Mouse (Mus musculus) liver, embryonic 12.5 days (tissue): Measurements from ENCODE around the gene Mrps12. TPM values are rescaled to one million over a fixed set of nuclear protein-coding genes. Genes with fewer than 3 reads are reported as not detected.

Experiments used
- ATAC-seq: fragments of 200-750 bp; cut with Nextera tagmentation; 2 replicates; pipeline ENCODE4 v1.8.0; 2017; ENCODE audit warnings: moderate number of reproducible peaks, mild to moderate bottlenecking, moderate library complexity
- H3K27ac ChIP-seq: fragments of 300-500 bp; sonication (generic); 2 replicates; pipeline ENCODE4 v1.5.1; 2016; ENCODE audit warnings: mild to moderate bottlenecking
- H3K27me3 ChIP-seq: fragments of 300-500 bp; sonication (generic); replicated peaks from 2 replicates; pipeline ENCODE4 v1.6.1; 2016; ENCODE audit warnings: mild to moderate bottlenecking, moderate library complexity
- H3K36me3 ChIP-seq: fragments of 300-500 bp; sonication (generic); 2 replicates; pipeline ENCODE4 v1.6.1; 2016; ENCODE audit warnings: mild to moderate bottlenecking, moderate library complexity
- H3K4me1 ChIP-seq: fragments of 300-500 bp; sonication (generic); 2 replicates; pipeline ENCODE4 v1.6.1; 2016
- H3K4me2 ChIP-seq: fragments of 300-500 bp; sonication (generic); 2 replicates; pipeline ENCODE4 v1.6.1; 2016; ENCODE audit warnings: mild to moderate bottlenecking, moderate library complexity
- H3K4me3 ChIP-seq: fragments of 300-500 bp; sonication (generic); 2 replicates; pipeline ENCODE4 v1.5.1; 2016; ENCODE audit warnings: mild to moderate bottlenecking, moderate library complexity
- H3K9ac ChIP-seq: fragments of 300-500 bp; sonication (generic); 2 replicates; pipeline ENCODE4 v1.6.1; 2016; ENCODE audit warnings: mild to moderate bottlenecking, moderate library complexity
- H3K9me3 ChIP-seq: fragments of 300-500 bp; sonication (generic); replicated peaks from 2 replicates; pipeline ENCODE4 v1.6.1; 2016; ENCODE audit warnings: mild to moderate bottlenecking, moderate library complexity
- WGBS: fragments of 180-500 bp; shearing (Covaris S2); methylation state at CpG from one replicate; pipeline ENCODE4 v1.1.7; 2016; ENCODE audit not compliant: insufficient replicate concordance; 5-methylcytosine and 5-hydroxymethylcytosine counted together
- polyA plus RNA-seq: library from polyadenylated mRNA; unstranded; fragments of >200 nt; fragmentation: Nextera tagmentation; extraction: Ambion mirVana; gene quantifications from 2 replicates; pipeline ENCODE4 v1.2.1, GENCODE M21; 2016

Mrps12 gene
- polyA plus RNA-seq: 122 and 123 TPM in 2 replicates

DNA sequence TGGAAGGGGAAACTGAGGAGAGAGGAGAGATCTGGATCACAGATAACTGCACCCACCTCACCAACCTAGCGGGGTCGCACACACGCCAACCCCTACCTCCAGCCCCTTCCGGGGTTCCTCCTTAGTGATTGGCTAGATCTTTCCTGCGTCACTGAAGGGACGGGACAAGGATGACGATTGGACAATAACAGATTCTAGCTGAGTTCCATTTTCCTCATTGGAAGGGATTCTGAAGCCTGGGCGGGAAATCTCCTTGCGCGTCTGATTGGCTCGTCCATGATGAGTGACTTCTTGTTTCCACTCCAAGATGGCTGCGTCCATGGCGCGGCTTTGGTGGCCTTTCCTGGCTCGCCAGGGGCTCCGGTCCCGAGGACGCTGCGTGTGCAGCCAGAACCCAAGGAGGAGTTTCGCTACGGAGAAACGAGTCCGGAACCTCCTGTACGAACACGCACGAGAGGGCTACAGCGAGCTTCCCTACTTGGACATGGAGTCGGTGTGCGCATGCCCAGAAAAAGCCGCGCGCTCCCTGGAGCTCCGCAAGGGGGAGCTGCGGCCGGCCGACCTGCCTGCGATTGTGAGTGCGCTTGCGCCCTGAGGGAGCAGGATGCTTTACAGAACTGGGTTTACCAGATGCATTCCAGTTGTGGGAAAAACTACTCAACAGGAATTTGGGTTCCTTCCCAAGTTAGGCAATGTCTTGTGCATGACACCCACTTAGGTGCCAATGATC, at the start of gene Mrps12, which contains the start of gene Sars2:
Mrps12 (minus strand) TSS at position 112 of the 730 bp plus-strand sequence.
Sars2 (plus strand) TSS at position 284 of the 730 bp plus-strand sequence.
- H3K9ac ChIP-seq: peak within 1 kb of the TSS; percentile 87
- H3K27ac ChIP-seq: peak within 1 kb of the TSS; percentile 83
- 0% methylated on average over 39 of the region's 39 CpGs for WGBS

DNA sequence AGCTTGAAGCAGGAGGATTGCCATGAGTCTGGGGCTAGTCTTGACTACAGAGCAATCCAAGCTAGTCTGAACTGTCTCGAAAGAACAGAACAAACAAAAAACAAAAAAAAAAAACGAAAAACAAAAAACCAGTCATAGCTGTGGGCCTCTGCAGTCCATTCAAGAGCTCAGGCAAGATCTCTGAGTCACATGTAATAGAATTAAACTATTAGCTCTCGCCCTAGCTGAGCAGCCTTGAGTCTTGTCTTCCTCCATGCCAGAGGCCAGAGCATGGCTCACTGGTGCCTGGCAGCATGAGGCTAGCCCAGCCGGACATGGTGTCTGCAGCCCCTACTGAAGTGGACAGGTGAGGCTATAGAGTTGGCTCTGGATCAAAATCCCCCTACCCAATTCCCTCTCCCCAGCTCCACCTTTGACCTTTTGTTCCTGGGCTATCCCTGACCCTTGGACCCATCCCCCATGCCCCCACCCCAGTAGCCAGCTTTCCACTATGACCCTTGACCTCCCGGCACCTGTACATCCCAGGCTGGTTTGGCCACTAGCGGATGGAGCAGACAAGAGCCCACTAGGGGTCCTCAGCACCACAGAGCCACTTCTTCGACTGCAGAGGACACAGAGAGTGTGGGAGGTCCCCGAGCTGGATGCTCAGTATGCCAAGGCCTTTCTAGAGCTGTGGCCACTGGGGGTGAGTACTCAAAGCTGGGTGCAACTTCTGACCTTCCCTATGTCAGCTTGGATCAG, 48.6 kb upstream of the Mrps12 start:
- Histone ChIP-seq H3K27ac (no peak overlapping the region), H3K36me3 (peaks cover 18% of the 10 kb centered on the region; the same call in 1 of the 2 replicates), H3K27me3 (no peaks in the 10 kb centered on the region; the same call in 1 of the 2 replicates), H3K9me3 (no peaks in the 10 kb centered on the region), H3K4me2 (no peak overlapping the region), H3K4me1 (peaks cover 28% of the 10 kb centered on the region), H3K9ac (no peak overlapping the region), H3K4me3 (no peak overlapping the region)
- WGBS: 56% methylated on average over 8 of the region's 8 CpGs
- 0 out of 2 replicates have a peak, but pooled peaks have one; percentile 27 for ATAC-seq

More for the DNA sequence above, at the start of gene Mrps12, which contains the start of gene Sars2:
- peaks cover 62% of the 10 kb centered on the region for H3K36me3 ChIP-seq
- no peaks in the 10 kb centered on the region for H3K9me3 ChIP-seq
- peak within 1 kb of the TSS; percentile 68 for H3K4me3 ChIP-seq
- ATAC-seq: peak; percentile 95
- peak within 1 kb of the TSS; percentile 92 for H3K4me2 ChIP-seq
- peaks cover 31% of the 10 kb centered on the region for H3K4me1 ChIP-seq
- H3K27me3 ChIP-seq: no peaks in the 10 kb centered on the region

DNA sequence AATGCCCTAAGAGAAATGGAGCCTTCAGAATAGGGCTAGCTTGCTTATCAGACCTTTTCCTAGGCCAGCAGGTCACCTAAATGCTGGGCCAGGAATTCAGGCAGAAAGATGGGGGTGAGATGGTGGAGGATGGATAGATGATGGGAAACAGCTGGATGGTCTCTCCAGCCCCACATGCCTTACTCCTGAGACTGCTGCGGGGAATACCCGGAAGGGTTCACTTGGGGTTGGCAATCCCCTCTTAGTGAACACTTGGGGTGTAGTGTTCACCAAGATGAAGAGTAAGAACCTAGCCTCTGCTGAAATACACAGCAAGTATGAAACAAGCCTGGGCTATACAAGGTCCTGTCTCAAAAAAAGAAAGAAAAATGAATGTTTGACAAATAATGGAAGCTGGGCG, 47.6 kb upstream of the Mrps12 start:
- H3K9ac ChIP-seq: 0 out of 2 replicates have a peak overlapping the region, but pooled peaks have one; percentile 1
- no peaks in the 10 kb centered on the region for H3K27me3 ChIP-seq
- peaks cover 22% of the 10 kb centered on the region; the same call in 1 of the 2 replicates for H3K36me3 ChIP-seq
- 74% methylated on average over 3 of the region's 3 CpGs for WGBS
- H3K4me1 ChIP-seq: peaks cover 27% of the 10 kb centered on the region
- H3K27ac ChIP-seq: no peak overlapping the region
- no peak overlapping the region for H3K4me3 ChIP-seq
- no peaks in the 10 kb centered on the region for H3K9me3 ChIP-seq
- no peak overlapping the region for H3K4me2 ChIP-seq
- ATAC-seq: no peak

DNA sequence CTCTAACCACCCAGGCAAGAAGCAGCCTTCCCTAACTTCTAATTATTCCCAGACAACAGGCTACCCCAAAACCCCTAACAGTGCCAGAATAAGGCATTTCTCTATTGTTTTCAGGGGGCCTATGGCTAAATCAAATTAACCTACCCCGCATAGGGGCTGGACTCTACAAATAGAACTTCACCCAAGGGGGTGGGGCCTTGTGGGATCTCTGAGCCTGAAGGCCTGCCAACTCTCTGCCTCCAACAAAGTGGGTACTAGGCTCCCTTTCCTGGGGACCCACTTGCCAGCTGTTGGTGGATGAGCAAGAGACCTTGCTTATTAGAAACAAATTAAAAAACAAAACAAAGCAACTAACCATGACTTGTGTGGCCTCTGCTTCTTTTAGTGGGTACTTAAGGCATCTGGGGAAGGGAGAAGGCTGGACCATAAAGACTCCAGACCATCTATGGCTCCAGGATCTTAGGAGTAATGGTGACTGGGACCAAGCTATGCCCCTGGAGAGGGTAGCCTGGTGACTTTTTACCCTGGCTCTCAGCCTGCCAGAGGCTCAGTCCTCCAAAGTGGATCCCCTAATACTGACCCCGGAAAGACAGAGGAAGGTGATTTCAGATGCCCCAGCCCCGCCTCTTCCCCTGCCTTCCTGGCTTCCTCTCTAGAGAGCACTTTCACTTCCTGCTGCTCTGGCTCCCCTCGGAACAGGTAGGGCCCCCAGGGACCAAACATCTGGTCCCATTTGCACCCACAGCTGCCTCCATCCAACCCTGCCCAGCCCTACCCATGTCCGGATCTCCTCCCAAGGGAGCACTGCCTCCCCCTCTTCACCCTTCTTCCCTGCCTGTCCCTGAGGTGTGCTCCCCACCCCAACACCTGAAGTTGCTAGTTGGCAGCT, 46.9 kb upstream of the Mrps12 start, which contains the start of gene Rinl:
Rinl (plus strand) TSS at position 663 of the 889 bp plus-strand sequence.
- H3K9me3 ChIP-seq: no peaks in the 10 kb centered on the region
- no peak for ATAC-seq
- no peak within 1 kb of the TSS for H3K4me2 ChIP-seq
- H3K27me3 ChIP-seq: no peaks in the 10 kb centered on the region
- H3K9ac ChIP-seq: 0 out of 2 replicates have a peak within 1 kb of the TSS, but pooled peaks have one; percentile 1
- no peak within 1 kb of the TSS for H3K4me3 ChIP-seq
- peaks cover 27% of the 10 kb centered on the region for H3K4me1 ChIP-seq
- H3K36me3 ChIP-seq: peaks cover 27% of the 10 kb centered on the region
- 41% methylated on average over 5 of the region's 5 CpGs for WGBS
- no peak within 1 kb of the TSS for H3K27ac ChIP-seq

DNA sequence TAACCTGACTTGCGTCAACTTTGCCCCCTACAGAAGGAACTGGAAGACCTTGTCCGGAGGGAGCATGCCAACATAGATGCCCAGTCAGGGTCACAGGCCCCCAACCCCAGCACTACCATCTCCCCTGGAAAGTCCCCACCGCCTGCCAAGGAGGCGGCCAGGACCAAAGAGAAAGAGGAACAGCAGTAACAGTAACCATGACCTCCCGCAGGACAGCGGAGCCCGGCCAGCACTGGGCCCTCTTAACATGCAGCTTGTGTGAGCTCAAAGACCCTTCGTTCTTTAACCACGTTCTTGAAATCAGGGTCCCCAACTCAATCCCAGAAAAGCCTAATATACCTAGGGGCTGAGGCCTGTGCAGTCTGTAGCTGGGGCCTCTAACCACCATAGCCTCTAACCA, 46.3 kb upstream of the Mrps12 start:
- WGBS: 90% methylated on average over 9 of the region's 9 CpGs
- Histone ChIP-seq H3K4me2 (no peak overlapping the region), H3K4me3 (no peak overlapping the region), H3K36me3 (peaks cover 33% of the 10 kb centered on the region), H3K9me3 (no peaks in the 10 kb centered on the region), H3K27me3 (no peaks in the 10 kb centered on the region), H3K27ac (no peak overlapping the region), H3K4me1 (peaks cover 27% of the 10 kb centered on the region), H3K9ac (no peak overlapping the region)
- no peak for ATAC-seq

DNA sequence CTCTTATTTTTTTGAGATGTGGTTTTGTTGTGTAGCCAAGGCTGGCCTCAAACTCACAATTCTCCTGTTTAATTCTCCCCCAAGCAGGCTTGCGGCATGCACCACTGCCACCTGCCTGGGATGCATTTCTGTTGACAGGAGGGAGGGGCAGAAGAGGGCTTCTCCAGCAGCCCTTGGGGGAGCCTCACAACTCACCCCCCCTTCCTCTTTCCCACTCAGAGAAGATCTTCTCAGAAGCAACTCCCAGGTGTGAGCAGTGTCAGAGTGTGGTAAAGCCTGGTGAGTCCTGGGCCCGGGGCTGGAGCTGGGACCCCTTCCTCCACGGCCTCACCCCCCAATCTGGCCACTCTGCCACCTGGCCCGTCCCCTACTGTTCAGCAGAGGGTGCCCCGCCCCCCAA, 43.5 kb upstream of the Mrps12 start:
- Histone ChIP-seq H3K4me3 (no peak overlapping the region), H3K9ac (no peak overlapping the region), H3K36me3 (peaks cover 36% of the 10 kb centered on the region), H3K9me3 (no peaks in the 10 kb centered on the region), H3K4me2 (no peak overlapping the region), H3K27ac (no peak overlapping the region), H3K27me3 (no peaks in the 10 kb centered on the region), H3K4me1 (peaks cover 27% of the 10 kb centered on the region)
- no peak for ATAC-seq
- WGBS: 74% methylated on average over 5 of the region's 5 CpGs

DNA sequence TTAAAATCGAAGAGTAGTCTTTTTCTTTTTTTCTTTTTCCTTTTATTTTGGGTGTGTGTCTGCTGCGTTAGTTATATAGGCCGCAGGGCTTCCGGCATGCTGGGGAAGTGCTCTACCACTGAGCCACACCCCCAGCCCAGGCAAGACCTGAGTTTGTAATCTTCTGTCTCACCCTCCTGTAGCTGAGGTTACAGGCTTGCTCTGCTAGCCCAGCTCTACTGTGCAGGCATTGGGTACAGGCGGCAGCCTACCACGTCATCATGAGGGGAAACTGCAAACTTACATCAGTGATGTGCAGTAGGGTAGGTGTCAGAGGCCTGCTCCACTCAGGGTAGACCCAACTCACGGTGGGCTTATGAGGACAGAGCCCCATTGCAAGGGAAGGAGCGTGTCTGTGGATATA, 39.6 kb upstream of the Mrps12 start:
- Histone ChIP-seq H3K9me3 (no peaks in the 10 kb centered on the region), H3K4me2 (no peak overlapping the region), H3K4me3 (no peak overlapping the region), H3K9ac (no peak overlapping the region), H3K4me1 (peaks cover 17% of the 10 kb centered on the region), H3K27me3 (no peaks in the 10 kb centered on the region), H3K27ac (no peak overlapping the region), H3K36me3 (peaks cover 35% of the 10 kb centered on the region)
- no peak for ATAC-seq
- 84% methylated on average over 8 of the region's 8 CpGs for WGBS

DNA sequence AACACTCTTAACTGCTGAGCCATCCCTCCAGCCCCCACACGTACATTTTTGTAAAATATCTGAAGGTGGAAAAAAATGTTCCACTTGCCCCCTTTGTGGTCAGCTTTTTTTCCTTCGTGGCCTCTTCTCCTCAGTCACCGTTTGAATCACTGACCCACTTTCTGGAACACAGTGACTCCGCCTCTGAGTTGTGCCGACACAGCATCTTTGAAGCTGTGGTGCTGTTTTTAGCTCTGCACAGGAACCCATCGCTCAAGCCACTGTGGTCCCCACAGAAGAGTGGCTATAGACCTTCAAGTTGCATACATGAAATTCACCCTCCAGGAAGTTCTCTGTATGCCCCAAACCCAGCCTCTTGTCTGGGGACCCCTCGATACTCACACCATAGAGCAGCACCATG, 39.2 kb upstream of the Mrps12 start:
- no peaks in the 10 kb centered on the region for H3K27me3 ChIP-seq
- H3K4me3 ChIP-seq: no peak overlapping the region
- no peaks in the 10 kb centered on the region for H3K9me3 ChIP-seq
- no peak overlapping the region for H3K4me2 ChIP-seq
- no peak overlapping the region for H3K9ac ChIP-seq
- H3K27ac ChIP-seq: peak overlapping the region; percentile 54; the same call in 1 of the 2 replicates
- peaks cover 17% of the 10 kb centered on the region for H3K4me1 ChIP-seq
- H3K36me3 ChIP-seq: peaks cover 31% of the 10 kb centered on the region
- no peak for ATAC-seq
- 65% methylated on average over 7 of the region's 7 CpGs for WGBS

DNA sequence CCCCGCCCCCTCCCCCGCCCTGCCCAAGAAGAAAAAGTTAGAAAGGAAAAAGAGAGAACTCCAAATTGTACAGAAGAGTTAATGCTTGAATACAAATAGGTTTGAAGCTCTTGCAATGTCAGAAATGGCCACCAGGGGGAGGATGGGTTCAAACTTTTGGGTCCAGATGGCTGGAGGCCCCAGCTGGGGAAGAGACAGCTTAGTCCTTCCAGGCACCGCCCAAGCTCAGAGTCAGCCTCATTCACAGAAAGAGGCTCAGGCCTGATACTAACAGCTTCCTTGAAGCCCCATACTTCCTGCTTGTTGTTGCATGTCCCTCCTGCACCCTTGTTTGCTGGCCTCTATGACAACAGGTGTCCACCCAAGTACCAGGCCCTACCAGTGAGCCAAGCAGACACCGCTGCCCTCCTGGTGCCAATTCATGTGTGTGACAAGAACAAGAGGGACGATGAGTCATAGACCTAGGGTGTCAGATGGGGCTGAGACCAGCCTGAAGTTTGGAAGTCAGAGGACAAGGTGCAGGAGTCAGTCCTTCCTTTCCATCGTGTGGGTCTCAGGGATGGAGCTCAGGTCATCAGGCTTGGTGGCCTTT, 38.5 kb upstream of the Mrps12 start:
- peak; percentile 75 for ATAC-seq
- Histone ChIP-seq H3K36me3 (peaks cover 24% of the 10 kb centered on the region), H3K27ac (peak overlapping the region; percentile 54), H3K9ac (no peak overlapping the region), H3K4me3 (no peak overlapping the region), H3K4me2 (peak overlapping the region; percentile 25; the same call in 1 of the 2 replicates), H3K4me1 (peaks cover 17% of the 10 kb centered on the region), H3K9me3 (no peaks in the 10 kb centered on the region), H3K27me3 (no peaks in the 10 kb centered on the region)
- 43% methylated on average over 6 of the region's 6 CpGs for WGBS

DNA sequence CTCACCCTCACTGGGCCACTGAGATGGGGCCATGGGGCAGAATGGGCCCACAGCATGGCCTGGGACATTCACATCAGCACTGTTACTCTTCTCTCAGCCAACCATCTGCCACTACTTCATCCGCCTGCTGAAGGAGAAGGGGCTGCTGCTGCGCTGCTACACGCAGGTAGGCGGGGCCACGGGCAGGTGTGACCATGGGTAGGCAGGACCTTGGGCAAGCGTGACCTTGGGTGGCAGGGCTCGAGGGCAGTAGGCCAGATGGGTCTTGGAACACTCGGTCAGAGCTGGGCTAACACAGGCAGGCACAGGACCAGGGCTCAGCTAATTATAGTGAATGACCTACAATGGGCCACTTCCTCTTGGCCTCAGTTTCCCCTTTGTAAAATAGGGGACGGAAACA, 37.2 kb upstream of the Mrps12 start:
- Histone ChIP-seq H3K36me3 (peaks cover 24% of the 10 kb centered on the region), H3K9me3 (no peaks in the 10 kb centered on the region), H3K27me3 (no peaks in the 10 kb centered on the region), H3K4me3 (no peak overlapping the region), H3K4me2 (no peak overlapping the region), H3K9ac (no peak overlapping the region), H3K4me1 (peaks cover 17% of the 10 kb centered on the region), H3K27ac (no peak overlapping the region)
- WGBS: 78% methylated on average over 9 of the region's 9 CpGs
- ATAC-seq: no peak

DNA sequence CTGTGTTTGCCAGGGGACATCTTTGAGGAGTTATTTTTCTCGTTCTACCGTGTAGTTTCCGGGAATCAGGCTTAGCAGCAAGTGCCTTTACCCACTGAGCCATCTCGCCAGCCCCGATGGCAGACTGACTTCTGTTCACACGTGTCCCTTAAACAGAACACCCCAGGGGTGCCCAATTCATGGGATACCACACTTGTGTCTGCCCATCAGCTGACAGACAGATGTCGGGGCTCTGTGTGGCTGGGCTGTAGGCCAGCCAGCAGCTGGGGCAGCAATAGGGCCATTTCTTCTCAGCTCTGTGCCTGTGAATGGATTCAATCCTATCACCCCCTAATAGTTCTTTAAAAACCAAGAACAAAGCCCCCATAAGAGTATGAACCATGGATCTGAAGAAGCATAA, 33.5 kb upstream of the Mrps12 start:
- peaks cover 12% of the 10 kb centered on the region; the same call in 1 of the 2 replicates for H3K36me3 ChIP-seq
- H3K4me2 ChIP-seq: no peak overlapping the region
- ATAC-seq: no peak
- WGBS: 86% methylated on average over 7 of the region's 7 CpGs
- no peak overlapping the region for H3K4me3 ChIP-seq
- peaks cover 16% of the 10 kb centered on the region for H3K4me1 ChIP-seq
- no peaks in the 10 kb centered on the region for H3K9me3 ChIP-seq
- H3K27ac ChIP-seq: no peak overlapping the region
- no peak overlapping the region for H3K9ac ChIP-seq
- no peaks in the 10 kb centered on the region for H3K27me3 ChIP-seq
